Mouse (Mus musculus): ENCODE measurements around the gene Eif5. TPM values are rescaled to one million over a fixed set of nuclear protein-coding genes. Genes with fewer than 3 reads are reported as not detected.

Gene Eif5
- polyA plus RNA-seq, 1 experiment = 35.2 TPM

Other genes with a start within 250 kb of the Eif5 start
- gene Cdc42bpb, start 160.3 kb upstream of the Eif5 start, polyA plus RNA-seq (2012; rRNA removed) = 186 and 250 TPM in 2 replicates
- gene Lbhd2, start 131.2 kb upstream of the Eif5 start, polyA plus RNA-seq (2012; rRNA removed) = 0.92 and 1.5 TPM in 2 replicates
- 197 and 357 TPM in 2 replicates for gene Exoc3l4, start 121.0 kb upstream of the Eif5 start, polyA plus RNA-seq (2012; rRNA removed)
- gene Tnfaip2, start 95.5 kb upstream of the Eif5 start, polyA plus RNA-seq (2012; rRNA removed) = 18.0 and 21.4 TPM in 2 replicates
- gene Gm266, start 52.2 kb upstream of the Eif5 start, polyA plus RNA-seq (2012; rRNA removed) = 0.53 and 0.66 TPM in 2 replicates
- gene Mark3, start 36.5 kb downstream of the Eif5 start, polyA plus RNA-seq (2012; rRNA removed) = 22.5 and 31.3 TPM in 2 replicates
- gene Ckb, start 134.3 kb downstream of the Eif5 start, polyA plus RNA-seq (2012; rRNA removed) = 427 TPM in 2 replicates
- 28.0 and 33.9 TPM in 2 replicates for gene Trmt61a, start 140.1 kb downstream of the Eif5 start, polyA plus RNA-seq (2012; rRNA removed)
- 7.3 and 8.1 TPM in 2 replicates for gene Bag5, start 175.2 kb downstream of the Eif5 start, polyA plus RNA-seq (2012; rRNA removed)
- gene Apopt1, start 175.2 kb downstream of the Eif5 start, polyA plus RNA-seq (2012; rRNA removed) = 21.7 and 22.6 TPM in 2 replicates
- gene Klc1, start 220.8 kb downstream of the Eif5 start, polyA plus RNA-seq (2012; rRNA removed) = 34.2 and 44.0 TPM in 2 replicates